Mouse (Mus musculus) hindbrain, embryonic 14.5 days (tissue): ENCODE measurements around the gene Trit1. TPM values are rescaled to one million over a fixed set of nuclear protein-coding genes. Genes with fewer than 3 reads are reported as not detected.

Source experiments
- polyA plus RNA-seq: library from polyadenylated mRNA; unstranded; fragments of >200 nt; fragmentation: Nextera tagmentation; extraction: Ambion mirVana; gene quantifications from 2 replicates; pipeline ENCODE4 v1.2.1, GENCODE M21; 2014

Trit1 gene
- polyA plus RNA-seq, 1 experiment from 2014 or later = 24.6 TPM

Other genes with a start within 250 kb of the Trit1 start
- gene Ppt1, start 180.4 kb upstream of the Trit1 start, polyA plus RNA-seq = 83.7 and 84.4 TPM in 2 replicates
- gene Cap1, start 130.5 kb upstream of the Trit1 start, polyA plus RNA-seq = 71.9 and 76.7 TPM in 2 replicates
- 27.9 and 28.3 TPM in 2 replicates for gene Mfsd2a, start 55.4 kb upstream of the Trit1 start, polyA plus RNA-seq
- gene Mycl, start 20.9 kb upstream of the Trit1 start, polyA plus RNA-seq = 68.7 and 71.9 TPM in 2 replicates
- gene Bmp8b, start 88.6 kb downstream of the Trit1 start, polyA plus RNA-seq = 0.42 and 0.59 TPM in 2 replicates
- gene Oxct2b, start 99.7 kb downstream of the Trit1 start, polyA plus RNA-seq = 0.65 and 1.1 TPM in 2 replicates
- 50.2 and 54.9 TPM in 2 replicates for gene Ppie, start 123.4 kb downstream of the Trit1 start, polyA plus RNA-seq
- gene Hpcal4, start 166.6 kb downstream of the Trit1 start, polyA plus RNA-seq = 34.0 and 52.6 TPM in 2 replicates
- 0.17 TPM in 1 of 2 replicates, not detected in the other for gene Nt5c1a, start 184.9 kb downstream of the Trit1 start, polyA plus RNA-seq
- 6.8 and 8.2 TPM in 2 replicates for gene Heyl, start 217.0 kb downstream of the Trit1 start, polyA plus RNA-seq
- gene Pabpc4, start 245.8 kb downstream of the Trit1 start, polyA plus RNA-seq = 32.9 and 33.6 TPM in 2 replicates